Mouse (Mus musculus) bone marrow macrophage, adult 2 months (primary cell): Measurements from ENCODE around the gene Stkld1.

Experiments used
- CTCF ChIP-seq: IDR thresholded peaks from 2 replicates; pipeline ENCODE4 v1.5.1; 2012; ENCODE audit warnings: low read depth, mild to moderate bottlenecking, low read length, moderate library complexity
- POLR2A ChIP-seq: IDR thresholded peaks from 2 replicates; pipeline ENCODE4 v1.6.1; 2012; ENCODE audit warnings: mild to moderate bottlenecking, low read depth, low read length, borderline replicate concordance

GRCm38 (mm10) chr2:26984179-26984578, 50.3 kb downstream of the Stkld1 start:
- TF ChIP-seq CTCF: no peak
- no peak for TF ChIP-seq POLR2A
